ENCODE assay signal across 21 mouse cellular contexts in the genomic region with DNA sequence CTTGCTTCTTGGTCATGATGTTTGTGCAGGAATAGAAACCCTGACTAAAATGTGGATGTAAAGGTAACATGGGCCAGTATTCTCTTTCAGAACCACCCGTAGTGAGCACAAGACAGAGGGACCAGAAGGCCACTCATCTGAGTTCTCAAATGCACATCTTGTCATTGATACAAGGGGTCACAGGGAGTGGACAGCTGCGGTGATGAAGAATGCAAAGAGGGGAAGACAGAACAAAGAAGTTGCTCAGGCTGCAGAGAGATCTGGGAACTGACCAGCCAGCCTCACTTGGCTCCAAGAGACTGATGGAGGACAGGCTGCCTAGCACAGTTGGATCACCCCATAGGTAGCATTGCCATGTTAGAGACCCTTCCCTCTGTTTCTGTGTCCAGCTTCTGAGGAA.
DNase-seq lines count a peak whose midpoint lies in the region; ATAC-seq lines count a peak whose summit lies in the region.
"Had no signal": no experiment of that assay in that cellular context is flagged by ENCODE, and none has a peak within 500 bp of the region (broad histone marks: within the 10 kb centered on the region; RNA-seq: fewer than 3 reads in every experiment).

No protein-coding gene starts in this region.

- intact Hi-C loops in heart, postnatal 10 days (cut with DNase I) = no loop called here
- intact Hi-C loops in heart, postnatal 36 days (cut with DNase I) = no loop called here

- no peak overlapping the region for H3K27ac ChIP-seq in heart, embryonic 10.5 days
- H3K27ac ChIP-seq in midbrain, embryonic 11.5 days (ENCODE audit: low read depth, low read length) = no peak overlapping the region
- no peak overlapping the region for H3K27ac ChIP-seq in midbrain, embryonic 13.5 days

- 0 out of 2 replicates have a peak, but pooled peaks cover 3% of the 10 kb centered on the region for H3K36me3 ChIP-seq in heart, embryonic 10.5 days
- H3K36me3 ChIP-seq in midbrain, embryonic 11.5 days (ENCODE audit: control insufficient read depth, insufficient read depth, low read length) = no peaks in the 10 kb centered on the region
- no peaks in the 10 kb centered on the region for H3K36me3 ChIP-seq in midbrain, embryonic 13.5 days
- H3K36me3 ChIP-seq: G1E had no signal

- WGBS in heart, embryonic 10.5 days = 80% methylated on average over 2 of the region's 2 CpGs
- 79% methylated on average over 2 of the region's 2 CpGs for WGBS in midbrain, embryonic 11.5 days
- 85% methylated on average over 2 of the region's 2 CpGs for WGBS in midbrain, embryonic 13.5 days

- H3K4me3 ChIP-seq in heart, embryonic 10.5 days = no peak overlapping the region
- no peak overlapping the region for H3K4me3 ChIP-seq in midbrain, embryonic 11.5 days (ENCODE audit: low read depth, low read length)
- H3K4me3 ChIP-seq in midbrain, embryonic 13.5 days (replicated peaks) = no peak overlapping the region

- 0 out of 2 replicates have a peak, but pooled peaks cover 7% of the 10 kb centered on the region for H3K4me1 ChIP-seq in heart, embryonic 10.5 days
- H3K4me1 ChIP-seq in midbrain, embryonic 11.5 days (ENCODE audit: control insufficient read depth, insufficient read depth, low read length) = no peaks in the 10 kb centered on the region
- no peaks in the 10 kb centered on the region for H3K4me1 ChIP-seq in midbrain, embryonic 13.5 days (replicated peaks)

- no peak overlapping the region for H3K4me2 ChIP-seq in midbrain, embryonic 11.5 days
- H3K4me2 ChIP-seq in midbrain, embryonic 13.5 days (replicated peaks) = no peak overlapping the region

- peak; percentile 53 for DNase-seq in heart, adult 11 months
- DNase-seq in heart, postnatal 10 days = no peak
- DNase-seq in heart, embryonic 10.5 days (ENCODE audit: low spot score) = peak; percentile 64
- no peak for DNase-seq in heart, postnatal 36 days
- DNase-seq in midbrain, embryonic 11.5 days (ENCODE audit: low spot score, missing footprints) = peak; percentile 69
- DNase-seq: adrenal gland, adult 2 months; adrenal gland, adult 8-10 months; adrenal gland, postnatal 10 days; adrenal gland, postnatal 14 days; adrenal gland, postnatal 25 days; adrenal gland, postnatal 36 days; B cell, adult 2 months; cerebellum, adult 11 months; cerebellum, adult 11-12 months; cerebellum, adult 18-20 months had no signal

- no peaks in the 10 kb centered on the region for H3K27me3 ChIP-seq in heart, embryonic 10.5 days (ENCODE audit: insufficient read depth, poor library complexity, severe bottlenecking)
- H3K27me3 ChIP-seq in midbrain, embryonic 11.5 days (ENCODE audit: control insufficient read depth, insufficient read depth, low read length) = no peaks in the 10 kb centered on the region
- no peaks in the 10 kb centered on the region for H3K27me3 ChIP-seq in midbrain, embryonic 13.5 days
- H3K27me3 ChIP-seq: CH12.LX, Patski had no signal

- H3K9ac ChIP-seq in midbrain, embryonic 11.5 days (ENCODE audit: low read length) = no peak overlapping the region
- H3K9ac ChIP-seq in midbrain, embryonic 13.5 days (replicated peaks) = no peak overlapping the region

- ATAC-seq in midbrain, embryonic 11.5 days (ENCODE audit: low FRiP score) = no peak
- no peak for ATAC-seq in midbrain, embryonic 13.5 days
- ATAC-seq: activated CD4-positive, CD25-positive, alpha-beta regulatory T cell, adult 4 months; CD4-positive, CD25-positive, alpha-beta regulatory T cell, adult 4 months; Patski had no signal

- peaks cover 10% of the 10 kb centered on the region; the same call in 1 of the 2 replicates for H3K9me3 ChIP-seq in heart, embryonic 10.5 days
- peaks cover 14% of the 10 kb centered on the region; the same call in 1 of the 2 replicates for H3K9me3 ChIP-seq in midbrain, embryonic 11.5 days (ENCODE audit: control insufficient read depth, low read length)
- peaks cover 18% of the 10 kb centered on the region for H3K9me3 ChIP-seq in midbrain, embryonic 13.5 days
- H3K9me3 ChIP-seq: G1E had no signal

Comparison
In these comparisons a context has a peak if more than half of its experiments do, and no peak if none do; other contexts are left out.
1. DNase-seq: peak in heart, adult 11 months (single experiment), heart, embryonic 10.5 days (single experiment) and midbrain, embryonic 11.5 days (single experiment); none in heart, postnatal 10 days (0 of 2) and heart, postnatal 36 days (0 of 2).